Mouse (Mus musculus) left cerebral cortex, postnatal 4 days (tissue): ENCODE data around the gene Anp32e. TPM values are rescaled to one million over a fixed set of nuclear protein-coding genes. Genes with fewer than 3 reads are reported as not detected.
"Not testable (repeated sequence)": the region's sequence is repeated elsewhere in the genome, so short reads cannot be mapped to it uniquely, and the experiment has no call there.

Experiments used
- DNase-seq: peaks from one replicate; pipeline ENCODE4 v3.0.0-alpha.2; 2022
- intact Hi-C: fragments of 180-260 bp; cut with DNase I; formaldehyde crosslinking; loops from one replicate; pipeline ENCODE4 v1.15.1; 2025
- total RNA-seq, 2 experiments: library from RNA; stranded (reverse); gene quantifications; 2 replicates each; pipeline ENCODE4 v1.2.3; 2021

The Anp32e gene
- total RNA-seq, 2 experiments from 2014 or later: 90.4 to 98.0 TPM

GRCm38 (mm10) chr3:95938217-95938616 lies 9.2 kb downstream of the Anp32e start:
- no peak for DNase-seq
- intact Hi-C loops: no loop called here

- DNase-seq: peak; percentile 14
- intact Hi-C loops: no loop called here
Observed at GRCm38 (mm10) chr3:95938835-95939234, 9.8 kb downstream of the Anp32e start.

- DNase-seq: no peak
- intact Hi-C loops: no loop called here
Observed at GRCm38 (mm10) chr3:95942749-95943148, 13.7 kb downstream of the Anp32e start.

- no peak for DNase-seq
- intact Hi-C loops: no loop called here
Observed at GRCm38 (mm10) chr3:95943226-95943625, 14.2 kb downstream of the Anp32e start.

GRCm38 (mm10) chr3:95944742-95945141 lies 15.7 kb downstream of the Anp32e start:
- no peak for DNase-seq
- intact Hi-C loops: no loop called here

GRCm38 (mm10) chr3:95945731-95946240 lies 16.7 kb downstream of the Anp32e start:
- peak; percentile 41 for DNase-seq
- intact Hi-C loops: no loop called here

- intact Hi-C loops: no loop called here
- no peak for DNase-seq
Observed at GRCm38 (mm10) chr3:95948325-95948724, 19.3 kb downstream of the Anp32e start.

- DNase-seq: peak; percentile 92
- intact Hi-C loops: no loop called here
Observed at GRCm38 (mm10) chr3:95950763-95951551, 21.9 kb downstream of the Anp32e start.

GRCm38 (mm10) chr3:95951566-95951965 lies 22.5 kb downstream of the Anp32e start:
- DNase-seq, intact Hi-C loops: not testable (repeated sequence)

GRCm38 (mm10) chr3:95953023-95953422 lies 24.0 kb downstream of the Anp32e start:
- DNase-seq: peak; percentile 23
- intact Hi-C loops: no loop called here

GRCm38 (mm10) chr3:95953522-95953921 lies 24.5 kb downstream of the Anp32e start:
- intact Hi-C loops: no loop called here
- DNase-seq: peak; percentile 13

- intact Hi-C loops, DNase-seq: not testable (repeated sequence)
Observed at GRCm38 (mm10) chr3:95954648-95955173, 25.7 kb downstream of the Anp32e start.

- intact Hi-C loops: no loop called here
- DNase-seq: no peak
Observed at GRCm38 (mm10) chr3:95955318-95955717, 26.3 kb downstream of the Anp32e start.

- no peak for DNase-seq
- intact Hi-C loops: no loop called here
Observed at GRCm38 (mm10) chr3:95957359-95958148, 28.5 kb downstream of the Anp32e start.

GRCm38 (mm10) chr3:95959082-95959481 lies 30.0 kb downstream of the Anp32e start:
- intact Hi-C loops: no loop called here
- DNase-seq: no peak

- intact Hi-C loops: loop anchor here (10.0 kb wide), 1 partner anchor 185 kb away; no protein-coding TSS in a partner anchor
- DNase-seq: no peak
Observed at GRCm38 (mm10) chr3:95959807-95960206, 30.8 kb downstream of the Anp32e start.

- intact Hi-C loops: loop anchor here (10.0 kb wide), 1 partner anchor 183 kb away; no protein-coding TSS in a partner anchor
Observed at GRCm38 (mm10) chr3:95962182-95962581, 33.1 kb downstream of the Anp32e start.

GRCm38 (mm10) chr3:95963230-95963629 lies 34.2 kb downstream of the Anp32e start:
- intact Hi-C loops: loop anchor here (10.0 kb wide), 1 partner anchor 182 kb away; no protein-coding TSS in a partner anchor

More at GRCm38 (mm10) chr3:95962182-95962581, 33.1 kb downstream of the Anp32e start:
- DNase-seq: not testable (repeated sequence)

GRCm38 (mm10) chr3:95963681-95964080 lies 34.6 kb downstream of the Anp32e start:
- intact Hi-C loops: loop anchor here (2.0 to 10.0 kb wide), 2 partner anchors 87 to 181 kb away; no protein-coding TSS in a partner anchor
- DNase-seq: no peak

More at GRCm38 (mm10) chr3:95963230-95963629, 34.2 kb downstream of the Anp32e start:
- no peak for DNase-seq

GRCm38 (mm10) chr3:95965518-95966451 lies 36.7 kb downstream of the Anp32e start:
- DNase-seq: peak; percentile 39
- intact Hi-C loops: loop anchor here (2.0 to 10.0 kb wide), 2 partner anchors 85 to 179 kb away; no protein-coding TSS in a partner anchor
